Mouse (Mus musculus) forebrain, embryonic 12.5 days (tissue): Measurements from ENCODE around the gene Atp6v0a2. TPM values are rescaled to one million over a fixed set of nuclear protein-coding genes. Genes with fewer than 3 reads are reported as not detected.

ENCODE experiments used
- ATAC-seq: fragments of 200-750 bp; cut with Nextera tagmentation; 2 replicates; pipeline ENCODE4 v1.8.0; 2017; ENCODE audit warnings: moderate TSS enrichment; ENCODE audit not compliant: low FRiP score
- H3K27ac ChIP-seq: fragments of 300-500 bp; sonication (generic); 2 replicates; pipeline ENCODE4 v1.5.1; 2016; ENCODE audit warnings: mild to moderate bottlenecking
- H3K27me3 ChIP-seq: fragments of 300-500 bp; sonication (generic); 2 replicates; pipeline ENCODE4 v1.6.1; 2016; ENCODE audit warnings: mild to moderate bottlenecking
- H3K36me3 ChIP-seq: fragments of 300-500 bp; sonication (generic); replicated peaks from 2 replicates; pipeline ENCODE4 v1.6.1; 2016; ENCODE audit warnings: mild to moderate bottlenecking
- H3K4me1 ChIP-seq: fragments of 300-500 bp; sonication (generic); 2 replicates; pipeline ENCODE4 v1.6.1; 2016
- H3K4me2 ChIP-seq: fragments of 300-500 bp; sonication (generic); 2 replicates; pipeline ENCODE4 v1.6.1; 2016; ENCODE audit warnings: mild to moderate bottlenecking, moderate library complexity
- H3K4me3 ChIP-seq: fragments of 300-500 bp; sonication (generic); replicated peaks from 2 replicates; pipeline ENCODE4 v1.5.1; 2016; ENCODE audit warnings: mild to moderate bottlenecking
- H3K9ac ChIP-seq: fragments of 300-500 bp; sonication (generic); 2 replicates; pipeline ENCODE4 v1.6.1; 2016; ENCODE audit warnings: mild to moderate bottlenecking
- H3K9me3 ChIP-seq: fragments of 300-500 bp; sonication (generic); 2 replicates; pipeline ENCODE4 v1.6.1; 2016
- WGBS: fragments of 180-500 bp; shearing (Covaris S2); methylation state at CpG from one replicate; pipeline ENCODE4 v1.1.7; 2016; 5-methylcytosine and 5-hydroxymethylcytosine counted together
- polyA plus RNA-seq: library from polyadenylated mRNA; unstranded; fragments of >200 nt; fragmentation: Nextera tagmentation; extraction: Ambion mirVana; gene quantifications from 2 replicates; pipeline ENCODE4 v1.2.1, GENCODE M21; 2016

The Atp6v0a2 gene
- polyA plus RNA-seq, 1 experiment from 2014 or later: 50.5 TPM

DNA sequence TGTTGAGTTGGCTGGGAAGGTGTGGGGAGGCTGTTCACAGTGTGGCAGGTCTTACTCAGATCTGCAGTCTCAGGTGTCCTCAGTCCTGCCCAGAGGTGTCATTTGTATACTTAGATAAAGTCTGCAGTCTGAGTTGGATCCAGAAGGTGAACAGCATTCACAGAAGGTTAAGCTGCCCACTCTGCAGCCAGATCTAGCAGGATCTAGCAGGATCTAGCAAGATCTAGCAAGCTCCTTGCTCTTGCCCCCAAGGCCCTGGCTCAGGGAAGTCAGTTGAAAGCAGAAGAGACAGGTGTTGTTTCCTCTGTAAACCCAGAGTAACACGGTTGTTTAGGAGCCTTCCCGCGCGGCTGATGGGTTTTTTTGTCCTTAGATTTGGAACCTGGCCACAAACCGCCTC is 85.4 kb downstream of the Atp6v0a2 start:
- Histone ChIP-seq H3K4me3 (no peak overlapping the region), H3K36me3 (peaks cover 73% of the 10 kb centered on the region), H3K27ac (no peak overlapping the region), H3K4me1 (no peaks in the 10 kb centered on the region), H3K9ac (no peak overlapping the region), H3K9me3 (no peaks in the 10 kb centered on the region), H3K27me3 (no peaks in the 10 kb centered on the region), H3K4me2 (no peak overlapping the region)
- 96% methylated on average over 5 of the region's 5 CpGs for WGBS
- no peak for ATAC-seq

DNA sequence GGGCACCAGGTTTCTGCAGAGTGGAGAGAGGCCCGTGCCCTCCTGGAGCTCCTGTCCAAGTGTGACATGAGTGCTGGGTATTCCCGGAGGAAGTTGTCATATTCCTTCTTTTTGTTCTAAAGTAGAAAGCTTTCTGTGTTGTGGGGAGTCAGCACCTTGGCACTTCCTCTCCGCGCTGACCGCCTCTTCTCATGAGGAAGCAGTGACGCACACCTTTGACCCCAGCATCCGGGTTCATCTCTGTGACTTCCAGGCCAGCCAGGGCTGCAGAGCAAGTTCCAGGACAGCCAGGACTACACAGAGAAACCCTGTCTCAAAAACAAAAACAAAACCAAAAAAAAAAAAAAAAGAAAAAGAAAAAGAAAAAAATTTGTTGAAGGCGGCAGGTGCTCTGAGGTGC is 86.8 kb downstream of the Atp6v0a2 start:
- Histone ChIP-seq H3K27me3 (no peaks in the 10 kb centered on the region), H3K4me3 (no peak overlapping the region), H3K9ac (no peak overlapping the region), H3K4me1 (no peaks in the 10 kb centered on the region), H3K4me2 (no peak overlapping the region), H3K9me3 (no peaks in the 10 kb centered on the region), H3K36me3 (peaks cover 87% of the 10 kb centered on the region), H3K27ac (no peak overlapping the region)
- WGBS: 91% methylated on average over 8 of the region's 8 CpGs
- ATAC-seq: no peak

DNA sequence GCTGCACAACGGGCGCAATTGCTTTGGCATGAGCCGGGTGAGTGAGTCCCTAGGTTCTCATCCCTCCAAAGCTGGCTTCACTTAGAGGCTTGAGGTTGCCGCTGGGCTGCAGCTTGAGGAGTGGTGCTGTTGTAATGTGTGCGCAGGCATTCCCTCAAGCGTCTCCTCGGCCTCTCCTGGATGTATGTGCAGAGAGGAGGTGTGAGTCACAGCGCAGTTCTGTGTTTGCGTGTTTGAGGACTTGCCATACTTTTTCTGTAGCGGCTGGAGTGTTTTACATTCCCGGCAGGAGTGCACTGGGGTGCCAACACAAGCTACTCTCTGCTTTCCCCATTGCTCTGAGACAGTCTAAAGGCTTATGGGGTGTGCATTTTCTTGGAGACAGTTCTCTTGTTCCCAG is 89.6 kb downstream of the Atp6v0a2 start:
- Histone ChIP-seq H3K9ac (no peak overlapping the region), H3K4me3 (no peak overlapping the region), H3K27me3 (no peaks in the 10 kb centered on the region), H3K4me2 (no peak overlapping the region), H3K36me3 (peaks cover 87% of the 10 kb centered on the region), H3K9me3 (no peaks in the 10 kb centered on the region), H3K27ac (no peak overlapping the region), H3K4me1 (no peaks in the 10 kb centered on the region)
- 95% methylated on average over 11 of the region's 11 CpGs for WGBS
- no peak for ATAC-seq

DNA sequence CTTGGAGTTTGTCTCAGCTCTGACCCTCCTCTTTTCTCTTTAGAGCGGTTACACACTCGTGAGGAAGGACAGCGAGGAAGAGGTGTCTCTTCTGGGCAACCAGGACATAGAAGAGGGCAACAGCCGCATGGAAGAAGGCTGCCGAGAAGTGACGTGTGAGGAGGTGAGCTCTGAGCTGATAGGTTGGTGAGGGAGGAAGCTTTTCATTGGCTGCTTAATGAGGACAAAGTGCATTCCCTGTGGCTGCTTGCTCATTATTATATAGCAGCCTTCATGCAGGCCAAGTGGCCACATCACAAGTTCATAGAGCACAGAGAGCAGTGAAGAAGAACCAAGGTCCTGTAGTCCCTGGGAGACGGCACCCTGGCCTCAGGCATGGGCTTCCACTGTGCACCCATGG is 90.0 kb downstream of the Atp6v0a2 start:
- no peak overlapping the region for H3K4me3 ChIP-seq
- no peaks in the 10 kb centered on the region for H3K27me3 ChIP-seq
- no peak overlapping the region for H3K27ac ChIP-seq
- ATAC-seq: no peak
- no peaks in the 10 kb centered on the region for H3K4me1 ChIP-seq
- H3K4me2 ChIP-seq: no peak overlapping the region
- H3K9me3 ChIP-seq: no peaks in the 10 kb centered on the region
- WGBS: 93% methylated on average over 7 of the region's 7 CpGs
- no peak overlapping the region for H3K9ac ChIP-seq
- peaks cover 87% of the 10 kb centered on the region for H3K36me3 ChIP-seq

DNA sequence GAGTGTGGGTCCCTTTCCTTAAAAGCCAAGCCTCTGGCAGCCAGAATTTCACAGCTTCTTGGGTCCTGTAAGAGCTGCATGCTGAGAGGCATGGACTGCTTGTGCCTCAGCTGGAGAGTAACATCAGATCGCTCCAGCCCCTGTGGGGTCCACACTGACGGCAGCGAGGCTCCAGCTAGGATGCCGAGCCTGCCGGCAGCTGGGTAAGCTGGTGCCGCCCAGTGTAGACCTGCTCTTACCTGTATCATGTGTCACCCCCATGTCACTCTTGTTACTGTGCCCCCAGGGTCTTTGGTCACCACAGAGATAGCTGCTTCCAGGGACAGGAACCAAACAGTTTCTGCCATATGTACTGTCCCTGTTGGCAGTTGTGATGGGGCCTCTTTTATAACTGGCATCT is 94.7 kb downstream of the Atp6v0a2 start:
- Histone ChIP-seq H3K4me2 (no peak overlapping the region), H3K4me1 (peaks cover 8% of the 10 kb centered on the region), H3K9ac (no peak overlapping the region), H3K27me3 (no peaks in the 10 kb centered on the region), H3K4me3 (no peak overlapping the region), H3K9me3 (no peaks in the 10 kb centered on the region), H3K36me3 (peaks cover 58% of the 10 kb centered on the region), H3K27ac (no peak overlapping the region)
- no peak for ATAC-seq
- WGBS: 93% methylated on average over 6 of the region's 6 CpGs

DNA sequence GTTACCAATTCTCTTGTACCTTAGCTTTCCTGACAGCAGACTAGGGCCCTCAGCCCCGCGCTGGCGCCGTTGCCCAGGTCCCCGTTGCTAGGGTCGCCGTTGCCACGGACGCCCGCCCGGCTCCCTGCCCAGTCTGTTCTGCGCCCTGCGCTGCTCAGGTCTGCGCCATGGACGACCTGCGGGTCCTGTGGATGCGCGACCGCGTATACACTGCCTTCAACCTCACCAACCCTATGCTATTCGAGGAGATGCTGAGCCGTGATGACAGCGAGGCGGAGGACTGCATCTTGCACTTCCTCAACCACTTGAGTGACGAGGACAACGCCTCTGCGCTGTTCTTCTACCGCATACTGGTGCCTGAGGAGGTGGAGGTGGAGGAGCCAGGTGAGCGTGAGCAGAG is 96.6 kb downstream of the Atp6v0a2 start, which contains the start of gene Dnah10:
Dnah10 (plus strand) TSS at position 89 of the 400 bp plus-strand sequence.
- Histone ChIP-seq H3K27me3 (no peaks in the 10 kb centered on the region), H3K36me3 (peaks cover 40% of the 10 kb centered on the region), H3K27ac (no peak within 1 kb of the TSS), H3K4me1 (peaks cover 8% of the 10 kb centered on the region), H3K9ac (no peak within 1 kb of the TSS), H3K9me3 (no peaks in the 10 kb centered on the region), H3K4me2 (peak within 1 kb of the TSS; percentile 25), H3K4me3 (no peak within 1 kb of the TSS)
- WGBS: 8% methylated on average over 29 of the region's 29 CpGs
- 0 out of 2 replicates have a peak, but pooled peaks have one; percentile 58 for ATAC-seq

DNA sequence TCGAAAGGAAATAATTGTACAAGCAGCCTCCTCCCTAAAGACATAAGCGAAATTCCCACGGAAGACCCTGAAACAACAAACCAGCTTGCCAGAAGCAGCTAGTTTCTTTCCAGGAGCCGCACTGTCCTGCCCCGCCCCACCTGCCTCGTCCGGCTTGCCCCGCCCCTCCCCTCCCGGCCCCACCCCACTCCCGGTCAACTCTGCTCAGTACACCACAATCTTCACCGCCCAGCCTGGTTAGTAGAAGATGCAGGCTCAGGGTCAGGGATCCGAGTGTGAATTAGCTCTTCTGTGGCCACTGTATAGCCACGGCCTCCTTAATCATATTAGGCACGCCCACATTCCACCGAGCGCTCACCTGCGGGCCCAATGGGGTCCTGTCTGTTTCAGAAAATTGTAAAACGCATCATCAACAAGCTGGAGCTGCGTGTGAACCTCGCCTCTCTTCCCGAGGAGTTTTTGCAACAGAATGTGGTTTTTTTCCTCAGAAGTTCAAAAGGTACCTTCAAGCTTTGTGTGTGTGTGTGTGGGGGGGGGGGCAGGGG is 101.4 kb downstream of the Atp6v0a2 start:
- Histone ChIP-seq H3K9me3 (no peaks in the 10 kb centered on the region), H3K4me1 (peaks cover 5% of the 10 kb centered on the region), H3K36me3 (no peaks in the 10 kb centered on the region), H3K9ac (no peak overlapping the region), H3K27me3 (no peaks in the 10 kb centered on the region), H3K4me2 (peak overlapping the region; percentile 49), H3K27ac (no peak overlapping the region), H3K4me3 (peak overlapping the region; percentile 22)
- no peak for ATAC-seq
- 17% methylated on average over 21 of the region's 21 CpGs for WGBS

DNA sequence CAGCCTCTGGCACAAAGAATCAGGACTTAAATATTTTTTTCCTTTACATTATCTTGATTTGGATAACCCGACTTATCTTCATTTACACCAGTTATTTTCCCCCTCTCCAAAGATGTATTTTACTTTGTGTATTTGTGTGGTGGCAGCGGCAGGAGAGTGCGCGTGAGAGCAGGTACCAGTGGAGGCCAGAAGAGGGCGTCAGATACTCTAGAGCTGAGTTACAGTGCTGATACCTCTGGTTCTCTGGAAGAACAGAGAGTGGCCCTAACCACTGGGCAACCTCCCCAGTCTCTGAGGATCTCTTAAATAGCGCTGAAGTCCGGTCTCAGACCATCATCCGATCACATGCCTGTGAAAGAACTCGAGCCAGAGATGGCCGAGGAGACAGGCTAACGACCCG is 105.6 kb downstream of the Atp6v0a2 start:
- Histone ChIP-seq H3K27me3 (no peaks in the 10 kb centered on the region), H3K36me3 (no peaks in the 10 kb centered on the region), H3K27ac (no peak overlapping the region), H3K9me3 (no peaks in the 10 kb centered on the region), H3K9ac (no peak overlapping the region), H3K4me2 (no peak overlapping the region), H3K4me3 (no peak overlapping the region), H3K4me1 (no peaks in the 10 kb centered on the region)
- ATAC-seq: no peak
- WGBS: 87% methylated on average over 12 of the region's 12 CpGs

DNA sequence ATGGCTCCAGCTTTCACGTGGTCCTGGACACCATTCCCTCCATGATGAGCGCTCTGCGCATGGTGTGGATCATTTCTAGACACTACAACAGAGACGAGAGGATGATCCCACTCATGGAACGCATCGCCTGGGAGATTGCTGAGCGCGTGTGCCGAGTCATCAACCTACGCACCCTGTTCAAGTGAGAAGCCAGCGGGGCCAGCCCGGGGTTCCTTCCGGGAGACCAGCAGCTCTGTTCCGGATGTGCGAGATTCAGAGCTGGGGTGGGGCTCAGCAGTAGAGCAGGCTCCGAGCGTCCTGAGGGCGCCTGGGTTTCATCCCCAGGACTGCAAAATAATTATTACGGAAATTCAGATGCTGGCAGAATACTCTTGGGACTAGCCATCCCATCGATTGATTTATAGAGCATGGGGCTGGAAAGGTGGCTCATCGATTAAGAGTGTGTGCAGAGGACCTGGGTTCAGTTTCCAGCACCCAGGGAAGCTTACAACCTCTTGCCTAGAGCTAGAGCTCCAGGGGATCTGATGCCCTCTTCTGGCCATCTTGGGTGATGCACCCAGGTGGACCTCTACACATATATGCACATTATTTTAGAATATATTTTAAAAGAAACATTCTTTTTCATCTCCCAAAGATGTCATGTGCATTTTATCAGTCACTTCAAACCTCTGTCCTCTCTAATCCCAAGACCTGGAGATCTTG is 113.7 kb downstream of the Atp6v0a2 start:
- 95% methylated on average over 21 of the region's 21 CpGs for WGBS
- Histone ChIP-seq H3K4me2 (no peak overlapping the region), H3K9me3 (peaks cover 6% of the 10 kb centered on the region; the same call in 1 of the 2 replicates), H3K36me3 (no peaks in the 10 kb centered on the region), H3K9ac (no peak overlapping the region), H3K27me3 (no peaks in the 10 kb centered on the region), H3K4me1 (no peaks in the 10 kb centered on the region), H3K4me3 (no peak overlapping the region), H3K27ac (no peak overlapping the region)
- ATAC-seq: no peak

DNA sequence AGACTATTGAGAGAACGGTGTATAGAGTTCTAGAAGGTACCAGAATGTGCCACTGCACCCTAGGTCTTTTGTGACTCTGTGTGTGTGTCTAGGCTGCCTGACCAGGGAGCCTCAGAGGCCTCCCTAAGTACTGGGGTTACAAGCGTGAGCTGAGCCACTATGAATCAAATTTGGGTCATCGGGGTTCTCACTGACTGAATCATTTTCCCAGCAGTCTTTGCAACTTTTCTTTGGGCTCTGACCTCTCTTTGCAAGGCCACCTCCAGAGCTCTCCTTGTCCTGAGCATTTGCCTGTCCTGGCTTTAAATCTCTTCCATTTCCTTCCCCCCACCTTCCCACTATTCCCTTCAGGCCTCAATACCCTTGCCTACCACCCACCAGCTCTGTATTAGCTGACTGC is 115.5 kb downstream of the Atp6v0a2 start:
- H3K27ac ChIP-seq: no peak overlapping the region
- WGBS: 84% methylated on average over 3 of the region's 3 CpGs

DNA sequence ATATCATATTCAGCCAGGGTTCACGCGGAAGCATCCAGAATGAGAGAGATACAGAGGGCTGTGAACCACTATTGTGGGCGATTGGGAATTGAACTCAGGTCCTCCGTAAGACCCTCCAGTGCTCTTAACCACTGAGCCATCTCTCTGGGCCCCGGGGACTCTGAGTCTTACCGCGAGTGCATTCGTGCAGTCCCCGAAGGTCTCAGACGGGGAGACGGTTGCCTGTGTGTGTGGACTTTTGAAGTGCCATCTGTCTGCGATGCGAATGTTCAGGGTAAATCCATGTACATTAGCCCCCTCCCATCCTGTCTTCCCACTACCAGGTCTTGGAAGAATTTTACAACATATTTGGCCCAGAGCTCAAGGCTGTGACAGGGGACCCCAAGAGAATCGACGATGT is 117.8 kb downstream of the Atp6v0a2 start:
- no peak for ATAC-seq
- no peak overlapping the region for H3K4me2 ChIP-seq

More for the DNA sequence above, 115.5 kb downstream of the Atp6v0a2 start:
- no peaks in the 10 kb centered on the region for H3K4me1 ChIP-seq
- ATAC-seq: no peak
- H3K27me3 ChIP-seq: no peaks in the 10 kb centered on the region
- no peak overlapping the region for H3K9ac ChIP-seq
- H3K9me3 ChIP-seq: peaks cover 6% of the 10 kb centered on the region; the same call in 1 of the 2 replicates
- H3K4me3 ChIP-seq: no peak overlapping the region
- H3K36me3 ChIP-seq: no peaks in the 10 kb centered on the region
- no peak overlapping the region for H3K4me2 ChIP-seq

DNA sequence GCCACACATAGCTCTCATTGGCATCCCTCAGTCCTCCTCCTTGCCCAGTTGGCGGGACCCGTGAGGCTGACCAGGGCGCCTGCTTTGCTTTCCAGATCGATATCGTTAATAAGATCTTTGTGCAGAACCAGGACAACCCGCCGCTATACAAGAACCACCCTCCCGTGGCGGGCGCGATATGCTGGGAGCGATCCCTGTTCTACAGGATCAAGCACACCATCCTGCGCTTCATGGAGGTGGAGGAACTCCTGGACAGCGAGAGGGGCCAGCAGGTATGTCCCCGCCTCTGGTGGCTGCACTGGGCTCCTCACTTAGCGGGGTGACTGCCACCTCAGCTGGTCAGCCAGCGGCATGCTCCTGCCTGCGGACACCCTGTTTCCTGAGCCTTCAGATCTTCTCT is 119.9 kb downstream of the Atp6v0a2 start:
- 88% methylated on average over 18 of the region's 18 CpGs for WGBS
- Histone ChIP-seq H3K36me3 (no peaks in the 10 kb centered on the region), H3K4me1 (no peaks in the 10 kb centered on the region), H3K4me2 (no peak overlapping the region), H3K27me3 (no peaks in the 10 kb centered on the region), H3K4me3 (no peak overlapping the region), H3K9me3 (no peaks in the 10 kb centered on the region), H3K27ac (no peak overlapping the region), H3K9ac (no peak overlapping the region)
- ATAC-seq: no peak

More for the DNA sequence above, 117.8 kb downstream of the Atp6v0a2 start:
- H3K9me3 ChIP-seq: peaks cover 1% of the 10 kb centered on the region; the same call in 1 of the 2 replicates
- H3K4me3 ChIP-seq: no peak overlapping the region
- H3K4me1 ChIP-seq: no peaks in the 10 kb centered on the region
- no peak overlapping the region for H3K9ac ChIP-seq
- no peak overlapping the region for H3K27ac ChIP-seq
- H3K27me3 ChIP-seq: no peaks in the 10 kb centered on the region
- no peaks in the 10 kb centered on the region for H3K36me3 ChIP-seq
- 92% methylated on average over 15 of the region's 15 CpGs for WGBS

DNA sequence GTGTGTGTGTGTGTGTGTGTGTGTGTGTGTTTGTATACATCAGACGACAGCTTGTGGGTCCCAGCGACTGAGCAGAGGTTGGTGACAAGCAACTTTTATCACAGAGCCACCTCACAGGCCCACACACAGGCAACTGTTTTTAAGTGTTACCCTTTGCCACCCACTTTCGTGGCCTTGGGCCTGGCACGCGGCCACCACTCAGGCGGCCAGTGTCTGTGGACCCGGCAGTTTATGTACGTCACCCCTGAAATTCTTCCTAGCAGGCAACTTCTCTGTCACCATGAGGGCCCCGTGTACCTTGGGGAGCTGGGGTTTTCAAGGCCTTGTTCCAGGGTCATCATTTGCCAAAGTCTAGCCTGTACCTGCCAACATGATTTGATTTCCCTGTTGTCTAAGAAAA is 123.3 kb downstream of the Atp6v0a2 start:
- WGBS: 84% methylated on average over 9 of the region's 9 CpGs
- Histone ChIP-seq H3K9ac (no peak overlapping the region), H3K36me3 (no peaks in the 10 kb centered on the region), H3K9me3 (no peaks in the 10 kb centered on the region), H3K4me1 (no peaks in the 10 kb centered on the region), H3K4me2 (no peak overlapping the region), H3K27ac (no peak overlapping the region), H3K4me3 (no peak overlapping the region), H3K27me3 (no peaks in the 10 kb centered on the region)
- no peak for ATAC-seq
